Mouse (Mus musculus) NIH3T3 (cell line): Measurements from ENCODE around the gene Rps6kl1.
A peak's percentile ranks its signal among the peaks of the same experiment; 100 is the strongest.

Experiments used
- DNase-seq: peaks from one replicate; pipeline ENCODE4 v3.0.0-alpha.2; 2012; ENCODE audit warnings: low read depth

Rps6kl1 gene

GRCm38 (mm10) chr12:85141096-85141495 is 10.0 kb downstream of the Rps6kl1 start:
- no peak for DNase-seq

- no peak for DNase-seq
These were observed 10.9 kb downstream of the Rps6kl1 start for GRCm38 (mm10) chr12:85140036-85140701.

- DNase-seq = peak; percentile 50
These were observed 14.4 kb downstream of the Rps6kl1 start for GRCm38 (mm10) chr12:85136627-85137026.

GRCm38 (mm10) chr12:85135513-85136470 is 15.3 kb downstream of the Rps6kl1 start:
- peak; percentile 47 for DNase-seq

- no peak for DNase-seq
These were observed 16.8 kb downstream of the Rps6kl1 start for GRCm38 (mm10) chr12:85134043-85134794.

- DNase-seq = no peak
These were observed 19.7 kb downstream of the Rps6kl1 start for GRCm38 (mm10) chr12:85131361-85131760.

- no peak for DNase-seq
These were observed 21.6 kb downstream of the Rps6kl1 start for GRCm38 (mm10) chr12:85129426-85129978.

- peak; percentile 91 for DNase-seq
These were observed 24.0 kb downstream of the Rps6kl1 start for GRCm38 (mm10) chr12:85126986-85127603.

GRCm38 (mm10) chr12:85124751-85125150 is 26.3 kb downstream of the Rps6kl1 start:
- DNase-seq = no peak

GRCm38 (mm10) chr12:85123645-85124044 is 27.4 kb downstream of the Rps6kl1 start:
- no peak for DNase-seq

GRCm38 (mm10) chr12:85123108-85123530 is 27.9 kb downstream of the Rps6kl1 start:
- DNase-seq = no peak

- no peak for DNase-seq
These were observed 29.1 kb downstream of the Rps6kl1 start for GRCm38 (mm10) chr12:85121806-85122459.

GRCm38 (mm10) chr12:85115678-85116077 is 35.4 kb downstream of the Rps6kl1 start:
- DNase-seq = peak; percentile 91

GRCm38 (mm10) chr12:85113917-85114316 is 37.1 kb downstream of the Rps6kl1 start:
- DNase-seq = no peak

- DNase-seq = no peak
These were observed 37.7 kb downstream of the Rps6kl1 start for GRCm38 (mm10) chr12:85113337-85113736.

GRCm38 (mm10) chr12:85112550-85113251 is 38.4 kb downstream of the Rps6kl1 start:
- no peak for DNase-seq

GRCm38 (mm10) chr12:85110698-85111592 is 40.1 kb downstream of the Rps6kl1 start, which contains the start of the genes Prox2 and Dlst:
Prox2 (minus strand) TSS chr12:85110759.
Dlst (plus strand) TSS chr12:85110833.
- peak; percentile 91 for DNase-seq

- peak; percentile 46 for DNase-seq
These were observed 40.9 kb downstream of the Rps6kl1 start for GRCm38 (mm10) chr12:85110011-85110697.
